Mouse (Mus musculus): ENCODE results near the gene Cables2.
A peak's percentile ranks its signal among the peaks of the same experiment; 100 is the strongest.

Cables2 gene

GRCm38 (mm10) chr2:180225762-180226378 lies 47.4 kb downstream of the Cables2 start, which contains the start of gene Lama5:
Gene Lama5 (minus strand): TSS chr2:180225859.
- DNase-seq (ENCODE audit: extremely low spot score), result peak; percentile 87

- peak; percentile 56 for DNase-seq (ENCODE audit: extremely low spot score)
These were observed 48.1 kb downstream of the Cables2 start for GRCm38 (mm10) chr2:180225044-180225761.

GRCm38 (mm10) chr2:180224647-180225043 lies 48.7 kb downstream of the Cables2 start:
- DNase-seq (ENCODE audit: extremely low spot score), result no peak

GRCm38 (mm10) chr2:180222250-180222649 lies 51.0 kb downstream of the Cables2 start:
- peak; percentile 63 for DNase-seq (ENCODE audit: extremely low spot score)

DNA sequence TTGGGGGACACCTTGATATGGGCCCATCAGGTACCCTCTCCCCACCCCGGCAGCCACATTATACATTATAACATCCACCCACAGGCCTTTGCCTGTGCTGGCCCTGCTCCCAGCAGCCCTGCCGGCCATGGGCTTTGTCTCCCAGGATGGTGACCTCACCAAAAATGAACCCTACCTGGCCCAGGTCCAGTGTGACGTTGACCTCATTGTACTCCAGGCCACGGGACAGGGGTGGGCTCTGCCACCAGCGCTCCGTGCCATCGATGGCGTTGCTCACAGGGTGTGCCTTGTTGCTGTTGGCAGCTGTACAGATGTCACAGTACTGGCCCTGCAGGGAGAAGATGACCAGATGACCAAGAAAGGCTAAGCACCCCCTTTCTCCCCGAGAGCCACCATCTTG lies 52.2 kb downstream of the Cables2 start:
- DNase-seq (ENCODE audit: extremely low spot score), result no peak

DNA sequence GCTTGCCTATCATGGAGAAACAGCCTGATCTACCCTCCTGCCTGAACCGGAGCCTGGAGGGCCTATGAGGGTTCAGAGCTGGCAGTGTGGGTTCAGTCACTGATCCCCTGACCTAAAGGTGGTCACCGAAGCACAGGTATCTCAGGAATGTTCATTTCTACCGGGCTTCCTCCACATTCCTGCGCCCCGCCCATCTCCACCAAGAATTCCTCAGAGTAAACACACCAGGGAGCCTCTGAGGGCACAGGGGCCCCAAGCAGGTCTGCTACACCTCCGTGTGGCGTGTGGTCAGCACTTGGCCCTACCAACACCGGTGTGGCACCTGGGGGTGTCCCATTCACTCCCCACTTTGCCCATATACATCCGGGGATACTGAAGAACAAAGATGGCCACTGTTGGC lies 53.1 kb downstream of the Cables2 start:
- no peak for DNase-seq (ENCODE audit: extremely low spot score)

DNA sequence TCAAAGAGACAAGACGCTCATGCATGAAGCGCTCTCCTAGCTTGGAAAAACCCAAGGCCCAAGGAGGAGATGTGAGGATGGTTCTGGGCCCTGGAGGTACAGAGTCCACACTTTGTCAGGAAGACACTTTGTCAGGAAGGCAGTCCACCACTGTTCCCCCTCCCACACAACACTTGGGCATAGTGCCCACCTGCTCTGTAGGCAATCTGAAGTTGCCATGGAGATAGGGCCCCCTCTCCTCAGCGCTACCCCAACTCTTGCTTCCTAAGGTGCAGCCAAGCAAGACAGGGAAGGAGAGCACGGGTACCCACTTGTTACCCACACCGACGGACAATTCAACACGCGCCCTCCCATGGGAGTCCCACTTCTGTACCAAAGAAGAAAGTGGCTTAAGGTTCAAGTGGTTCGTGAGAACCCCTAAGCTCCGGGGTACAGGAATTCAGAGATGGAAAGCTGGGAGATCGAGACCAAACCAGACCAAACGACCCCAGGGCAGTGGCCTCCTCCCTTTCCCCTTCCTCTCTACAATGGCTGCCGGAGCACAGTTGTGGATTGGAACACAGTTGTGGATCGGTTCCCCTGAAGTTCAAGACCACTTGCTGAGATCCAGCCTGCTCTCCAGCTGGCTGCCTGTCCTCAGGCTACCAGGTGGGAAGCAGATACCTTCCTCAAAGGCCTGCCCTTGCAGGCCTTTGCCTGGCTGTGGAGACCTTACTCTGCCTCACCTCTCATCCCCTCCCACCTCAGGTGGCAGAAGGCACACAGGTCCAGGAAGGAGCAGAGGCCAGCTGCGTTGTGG lies 54.0 kb downstream of the Cables2 start:
- DNase-seq (ENCODE audit: extremely low spot score), result no peak

DNA sequence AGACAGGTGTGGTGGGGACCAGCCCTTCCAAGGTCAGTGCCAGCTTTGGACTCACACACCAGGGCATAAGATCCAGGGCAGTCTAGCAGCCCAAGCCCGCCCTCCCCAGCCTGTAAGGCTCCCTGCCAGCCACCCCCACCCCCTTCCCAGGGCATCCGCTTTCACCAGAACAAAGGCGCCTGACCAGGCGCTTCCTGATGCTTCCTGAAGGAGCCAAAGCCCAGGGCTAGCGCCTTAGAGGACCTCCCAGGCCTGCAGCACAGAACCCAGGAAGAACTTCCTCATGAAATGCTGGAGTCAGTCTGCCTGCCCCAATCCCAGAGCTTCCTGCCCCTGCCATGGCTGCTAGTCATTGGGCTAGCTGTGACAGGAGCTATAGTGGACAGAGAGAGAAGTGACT lies 54.6 kb downstream of the Cables2 start:
- DNase-seq (ENCODE audit: extremely low spot score), result no peak

GRCm38 (mm10) chr2:180218241-180218640 lies 55.1 kb downstream of the Cables2 start:
- DNase-seq (ENCODE audit: extremely low spot score), result no peak

DNA sequence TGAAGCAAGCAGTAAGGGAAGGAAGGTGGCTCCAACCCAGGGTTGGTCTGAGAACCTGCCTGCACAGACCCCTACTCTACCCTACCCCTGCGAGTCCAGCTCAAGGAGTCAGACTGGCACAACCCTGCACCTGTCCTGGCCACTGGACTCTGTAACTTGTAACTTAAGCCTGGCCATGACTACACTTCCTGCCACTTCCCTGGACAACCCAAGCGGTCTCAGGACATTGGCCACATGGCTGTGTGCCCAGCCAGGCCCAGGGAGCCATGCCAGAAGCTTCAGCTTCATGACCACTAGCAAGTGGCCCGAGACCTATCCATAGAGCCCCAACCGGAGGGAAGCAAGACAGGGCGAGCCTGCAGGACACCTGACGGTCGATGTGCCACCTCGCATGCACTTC lies 55.7 kb downstream of the Cables2 start:
- DNase-seq (ENCODE audit: extremely low spot score), result no peak

- DNase-seq (ENCODE audit: extremely low spot score), result no peak
These were observed 56.4 kb downstream of the Cables2 start for GRCm38 (mm10) chr2:180216921-180217320.

- no peak for DNase-seq (ENCODE audit: extremely low spot score)
These were observed 57.3 kb downstream of the Cables2 start for GRCm38 (mm10) chr2:180215951-180216350.

DNA sequence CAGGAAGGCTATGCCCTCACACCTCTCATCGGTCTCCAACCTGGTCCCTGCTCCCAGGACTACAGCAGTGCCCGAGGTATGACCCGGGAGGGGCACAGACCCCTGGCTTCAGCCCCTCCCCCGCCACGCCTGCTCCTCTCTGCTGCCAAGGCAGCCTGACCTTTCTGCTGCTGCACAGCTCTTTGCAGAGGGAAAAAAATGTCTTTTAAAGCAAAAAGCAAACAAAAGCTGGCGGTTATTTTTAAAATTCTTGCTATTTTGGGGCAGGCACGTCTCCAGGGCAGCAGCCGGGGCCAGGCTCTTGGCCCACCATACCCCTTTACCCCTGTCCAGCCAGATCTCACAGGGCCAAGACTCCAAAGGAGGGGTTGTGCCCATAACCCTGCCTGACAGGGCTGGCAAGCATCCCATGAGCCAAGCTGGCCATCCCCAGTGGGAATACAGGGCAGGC lies 58.3 kb downstream of the Cables2 start:
- DNase-seq (ENCODE audit: extremely low spot score), result no peak

DNA sequence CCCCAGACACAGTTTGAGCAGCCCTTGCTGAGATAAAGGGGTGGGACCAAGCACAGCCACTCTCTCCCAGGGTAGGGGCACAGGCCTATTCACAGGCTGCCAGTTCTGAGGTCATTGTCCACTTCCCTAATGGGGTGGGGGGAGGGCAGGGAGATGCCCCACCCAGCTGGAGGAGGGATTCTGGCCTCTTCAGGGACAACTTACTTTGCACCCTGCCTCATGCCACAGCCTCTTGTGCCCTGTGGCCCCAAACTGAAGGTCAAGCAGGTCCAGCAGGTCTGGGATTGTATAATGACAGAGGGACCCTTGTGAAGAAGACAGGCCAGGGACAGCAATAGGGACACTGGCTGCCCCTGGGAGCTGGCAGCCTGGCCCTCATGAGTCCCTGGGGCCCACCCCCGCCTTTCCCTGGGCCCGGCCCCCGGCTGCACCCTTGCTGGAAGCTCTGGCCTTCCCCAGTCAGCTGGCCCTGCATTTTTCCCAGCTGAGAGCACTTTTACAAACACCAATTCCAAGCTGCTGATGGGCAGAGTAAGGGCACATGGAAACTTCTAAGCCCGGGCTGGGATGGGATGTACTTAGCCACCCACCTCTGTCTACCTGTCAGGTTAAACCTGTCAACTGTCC lies 58.8 kb downstream of the Cables2 start:
- DNase-seq (ENCODE audit: extremely low spot score), result no peak

DNA sequence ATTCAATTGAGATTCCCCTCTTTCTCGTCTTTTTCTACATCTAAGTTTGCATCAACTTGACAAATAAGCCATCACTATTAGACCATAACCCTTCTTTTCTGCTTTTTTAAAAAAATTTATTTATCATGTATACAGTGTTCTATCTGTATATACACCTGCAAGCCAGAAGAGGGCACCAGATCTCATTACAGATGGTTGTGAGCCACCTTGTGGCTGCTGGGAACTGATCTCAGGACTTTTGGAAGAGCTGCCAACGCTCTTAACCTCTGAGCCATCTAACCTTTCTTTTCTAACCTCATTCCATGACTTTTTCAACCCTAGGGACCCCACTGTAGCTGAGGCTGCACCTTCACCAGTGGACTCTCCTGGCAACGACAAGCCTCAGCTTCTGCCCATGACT lies 61.0 kb downstream of the Cables2 start:
- no peak for DNase-seq (ENCODE audit: extremely low spot score)

- no peak for DNase-seq (ENCODE audit: extremely low spot score)
These were observed 64.3 kb downstream of the Cables2 start for GRCm38 (mm10) chr2:180208976-180209375.
